Mouse (Mus musculus) frontal cortex, adult 2 months (tissue): ENCODE results near the gene Mob3a. TPM values are rescaled to one million over a fixed set of nuclear protein-coding genes. Genes with fewer than 3 reads are reported as not detected.

Source experiments
- polyA plus RNA-seq: library from polyadenylated mRNA; depleted of rRNA; stranded (reverse); fragments of >200 nt; gene quantifications from 2 replicates; pipeline ENCODE4 v1.2.3, GENCODE M21; 2012; rRNA removed

The Mob3a gene
- polyA plus RNA-seq, 1 experiment, result 9.1 TPM

Other genes with a start within 250 kb of the Mob3a start
- gene Onecut3, start 207.1 kb downstream of the Mob3a start, polyA plus RNA-seq, result 0.02 and 0.04 TPM in 2 replicates
- gene Atp8b3, start 162.9 kb downstream of the Mob3a start, polyA plus RNA-seq, result 0.22 and 0.25 TPM in 2 replicates
- gene Rexo1, start 140.4 kb downstream of the Mob3a start, polyA plus RNA-seq, result 45.5 and 49.0 TPM in 2 replicates
- gene Klf16, start 124.7 kb downstream of the Mob3a start, polyA plus RNA-seq, result 37.9 and 41.5 TPM in 2 replicates
- gene Abhd17a, start 111.6 kb downstream of the Mob3a start, polyA plus RNA-seq, result 253 and 271 TPM in 2 replicates
- 61.0 and 66.1 TPM in 2 replicates for gene Scamp4, start 99.1 kb downstream of the Mob3a start, polyA plus RNA-seq
- gene Adat3, start 99.1 kb downstream of the Mob3a start, polyA plus RNA-seq, result 5.6 and 8.1 TPM in 2 replicates
- 2.8 and 3.1 TPM in 2 replicates for gene Gm49322, start 96.0 kb downstream of the Mob3a start, polyA plus RNA-seq
- gene Csnk1g2, start 79.1 kb downstream of the Mob3a start, polyA plus RNA-seq, result 252 and 270 TPM in 2 replicates
- gene Btbd2, start 44.9 kb downstream of the Mob3a start, polyA plus RNA-seq, result 108 and 109 TPM in 2 replicates
- 43.8 and 51.6 TPM in 2 replicates for gene Mknk2, start 23.9 kb downstream of the Mob3a start, polyA plus RNA-seq
- 99.6 and 108 TPM in 2 replicates for gene Izumo4, start 207 bp upstream of the Mob3a start, polyA plus RNA-seq
- 161 and 170 TPM in 2 replicates for gene Ap3d1, start 40.3 kb upstream of the Mob3a start, polyA plus RNA-seq
- 74.8 and 79.5 TPM in 2 replicates for gene Dot1l, start 53.2 kb upstream of the Mob3a start, polyA plus RNA-seq
- 42.2 and 50.7 TPM in 2 replicates for gene Sf3a2, start 96.2 kb upstream of the Mob3a start, polyA plus RNA-seq
- gene Plekhj1, start 96.6 kb upstream of the Mob3a start, polyA plus RNA-seq, result 65.6 and 65.9 TPM in 2 replicates
- 2.6 and 3.8 TPM in 2 replicates for gene Amh, start 103.3 kb upstream of the Mob3a start, polyA plus RNA-seq
- 5.7 and 6.2 TPM in 2 replicates for gene Jsrp1, start 111.5 kb upstream of the Mob3a start, polyA plus RNA-seq
- 706 and 773 TPM in 2 replicates for gene Oaz1, start 124.7 kb upstream of the Mob3a start, polyA plus RNA-seq
- gene Lingo3, start 142.1 kb upstream of the Mob3a start, polyA plus RNA-seq, result 16.0 and 20.3 TPM in 2 replicates
- gene Lsm7, start 153.2 kb upstream of the Mob3a start, polyA plus RNA-seq, result 230 and 259 TPM in 2 replicates
- 72.2 and 75.1 TPM in 2 replicates for gene Sppl2b, start 153.3 kb upstream of the Mob3a start, polyA plus RNA-seq
- gene Tmprss9, start 169.9 kb upstream of the Mob3a start, polyA plus RNA-seq, result 0.16 and 0.17 TPM in 2 replicates
- 192 and 231 TPM in 2 replicates for gene Timm13, start 199.0 kb upstream of the Mob3a start, polyA plus RNA-seq
- gene Lmnb2, start 216.3 kb upstream of the Mob3a start, polyA plus RNA-seq, result 24.3 and 25.9 TPM in 2 replicates
- gene Gadd45b, start 228.1 kb upstream of the Mob3a start, polyA plus RNA-seq, result 20.7 and 26.0 TPM in 2 replicates